Mouse (Mus musculus) intestine, embryonic 15.5 days (tissue): ENCODE data around the gene Synj2bp. TPM values are rescaled to one million over a fixed set of nuclear protein-coding genes. Genes with fewer than 3 reads are reported as not detected.
"Not testable (repeated sequence)": the region's sequence is repeated elsewhere in the genome, so short reads cannot be mapped to it uniquely, and the experiment has no call there.

ENCODE experiments used
- ATAC-seq: fragments of 200-750 bp; cut with Nextera tagmentation; 2 replicates; pipeline ENCODE4 v1.8.0; 2017; ENCODE audit warnings: moderate TSS enrichment, moderate library complexity
- H3K27ac ChIP-seq: fragments of 300-500 bp; sonication (generic); 2 replicates; pipeline ENCODE4 v1.5.1; 2015; ENCODE audit warnings: mild to moderate bottlenecking, inconsistent platforms
- H3K27me3 ChIP-seq: fragments of 300-500 bp; sonication (generic); replicated peaks from 2 replicates; pipeline ENCODE4 v1.6.1; 2015; ENCODE audit warnings: inconsistent platforms
- H3K36me3 ChIP-seq: fragments of 300-500 bp; sonication (generic); 2 replicates; pipeline ENCODE4 v1.6.1; 2015; ENCODE audit warnings: inconsistent platforms
- H3K4me1 ChIP-seq: fragments of 300-500 bp; sonication (generic); replicated peaks from 2 replicates; pipeline ENCODE4 v1.6.1; 2015; ENCODE audit warnings: inconsistent platforms
- H3K4me2 ChIP-seq: fragments of 300-500 bp; sonication (generic); replicated peaks from 2 replicates; pipeline ENCODE4 v1.6.1; 2015; ENCODE audit warnings: mild to moderate bottlenecking, inconsistent platforms
- H3K4me3 ChIP-seq: fragments of 300-500 bp; sonication (generic); replicated peaks from 2 replicates; pipeline ENCODE4 v1.5.1; 2015; ENCODE audit warnings: inconsistent platforms
- H3K9ac ChIP-seq: fragments of 300-500 bp; sonication (generic); 2 replicates; pipeline ENCODE4 v1.6.1; 2015; ENCODE audit warnings: inconsistent platforms
- H3K9me3 ChIP-seq: fragments of 300-500 bp; sonication (generic); 2 replicates; pipeline ENCODE4 v1.6.1; 2016; ENCODE audit warnings: inconsistent platforms
- WGBS: fragments of 180-500 bp; shearing (Covaris S2); methylation state at CpG from one replicate; pipeline ENCODE4 v1.1.7; 2015; 5-methylcytosine and 5-hydroxymethylcytosine counted together
- polyA plus RNA-seq: library from polyadenylated mRNA; unstranded; fragments of >200 nt; fragmentation: Nextera tagmentation; extraction: Ambion mirVana; gene quantifications from 2 replicates; pipeline ENCODE4 v1.2.1, GENCODE M21; 2015

The Synj2bp gene
- polyA plus RNA-seq, 1 experiment from 2014 or later, result 43.2 TPM

- WGBS, result 4% methylated on average over 7 of the region's 7 CpGs
- H3K27ac ChIP-seq, result peak overlapping the region; percentile 98; the same call in 1 of the 2 replicates
These were observed 48.5 kb downstream of the Synj2bp start for GRCm38 (mm10) chr12:81484212-81484611.

DNA sequence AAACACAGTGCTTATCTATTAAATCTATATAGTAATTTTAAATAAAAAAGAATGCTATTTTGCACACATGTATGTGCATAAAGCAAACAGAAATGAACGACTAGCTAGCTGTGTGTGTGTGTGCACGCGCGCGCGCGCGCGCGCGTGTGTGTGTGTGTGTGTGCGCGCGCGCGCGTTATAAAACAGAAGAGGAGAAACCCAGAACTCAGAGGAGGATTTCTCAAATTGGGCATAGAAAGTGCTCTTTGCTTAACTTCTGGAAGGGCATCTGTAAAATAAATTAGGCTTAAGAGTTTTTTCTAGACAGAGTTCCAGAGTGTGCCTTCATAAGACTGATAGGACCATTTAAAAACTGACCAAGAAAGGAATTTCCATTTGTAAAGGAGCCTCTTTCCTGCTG, 49.1 kb downstream of the Synj2bp start:
- Histone ChIP-seq H3K4me3 (peak overlapping the region; percentile 76), H3K4me1 (no peaks in the 10 kb centered on the region), H3K27me3 (no peaks in the 10 kb centered on the region), H3K4me2 (peak overlapping the region; percentile 62), H3K27ac (no peak overlapping the region), H3K9me3 (no peaks in the 10 kb centered on the region), H3K36me3 (no peaks in the 10 kb centered on the region), H3K9ac (peak overlapping the region; percentile 26; the same call in 1 of the 2 replicates)
- 29% methylated on average over 17 of the region's 17 CpGs for WGBS
- no peak for ATAC-seq

More at GRCm38 (mm10) chr12:81484212-81484611, 48.5 kb downstream of the Synj2bp start:
- Histone ChIP-seq H3K9me3 (no peaks in the 10 kb centered on the region), H3K36me3 (no peaks in the 10 kb centered on the region), H3K27me3 (no peaks in the 10 kb centered on the region), H3K4me1 (no peaks in the 10 kb centered on the region), H3K4me2 (peak overlapping the region; percentile 62), H3K4me3 (peak overlapping the region; percentile 76), H3K9ac (peak overlapping the region; percentile 84)
- ATAC-seq, result no peak

DNA sequence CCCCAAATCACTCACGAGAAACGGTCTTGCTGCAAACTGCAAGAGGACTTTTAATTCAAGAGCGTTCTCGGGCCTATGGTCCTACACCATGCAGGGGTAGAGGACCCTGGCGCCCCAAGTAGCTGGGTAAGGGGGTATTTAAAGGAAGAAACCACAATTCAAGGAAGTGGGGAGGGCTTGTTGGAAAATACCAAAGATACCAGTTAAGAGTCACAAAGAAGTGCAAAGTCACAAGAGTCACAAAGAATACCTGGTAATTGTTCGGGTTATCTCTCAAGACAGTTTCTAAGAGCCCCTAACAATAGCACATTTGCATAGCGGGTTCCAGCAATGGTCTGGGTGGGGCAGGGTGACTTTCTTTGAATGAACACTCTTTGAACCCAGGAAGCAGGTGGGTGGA, 73.7 kb downstream of the Synj2bp start:
- H3K36me3 ChIP-seq, H3K4me3 ChIP-seq, ATAC-seq, H3K27me3 ChIP-seq, H3K9me3 ChIP-seq, H3K4me1 ChIP-seq, H3K9ac ChIP-seq, H3K27ac ChIP-seq, H3K4me2 ChIP-seq: not testable (repeated sequence)
- 94% methylated on average over 7 of the region's 7 CpGs for WGBS

Other genes with a start within 250 kb of the Synj2bp start
- gene Slc8a3, start 199.7 kb downstream of the Synj2bp start, polyA plus RNA-seq, result 0.40 and 0.72 TPM in 2 replicates
- 0.24 and 0.39 TPM in 2 replicates for gene Gm4787, start 153.4 kb downstream of the Synj2bp start, polyA plus RNA-seq
- 0.45 and 0.49 TPM in 2 replicates for gene Adam4, start 111.0 kb downstream of the Synj2bp start, polyA plus RNA-seq
- 159 and 174 TPM in 2 replicates for gene Cox16, start 47.8 kb downstream of the Synj2bp start, polyA plus RNA-seq
- 23.9 and 26.0 TPM in 2 replicates for gene Gm20498, start within 50 bp of the Synj2bp start, polyA plus RNA-seq
- 0.06 and 0.10 TPM in 2 replicates for gene Adam21, start 35.6 kb upstream of the Synj2bp start, polyA plus RNA-seq
- gene Med6, start 62.1 kb upstream of the Synj2bp start, polyA plus RNA-seq, result 67.4 and 67.7 TPM in 2 replicates
- gene Ttc9, start 98.3 kb upstream of the Synj2bp start, polyA plus RNA-seq, result 1.3 and 2.2 TPM in 2 replicates
- gene Map3k9, start 248.3 kb upstream of the Synj2bp start, polyA plus RNA-seq, result 2.4 TPM in 2 replicates